Mouse (Mus musculus): ENCODE results near the gene Prp2.
"Not testable (repeated sequence)": the region's sequence is repeated elsewhere in the genome, so short reads cannot be mapped to it uniquely, and the experiment has no call there.

Prp2 gene

DNA sequence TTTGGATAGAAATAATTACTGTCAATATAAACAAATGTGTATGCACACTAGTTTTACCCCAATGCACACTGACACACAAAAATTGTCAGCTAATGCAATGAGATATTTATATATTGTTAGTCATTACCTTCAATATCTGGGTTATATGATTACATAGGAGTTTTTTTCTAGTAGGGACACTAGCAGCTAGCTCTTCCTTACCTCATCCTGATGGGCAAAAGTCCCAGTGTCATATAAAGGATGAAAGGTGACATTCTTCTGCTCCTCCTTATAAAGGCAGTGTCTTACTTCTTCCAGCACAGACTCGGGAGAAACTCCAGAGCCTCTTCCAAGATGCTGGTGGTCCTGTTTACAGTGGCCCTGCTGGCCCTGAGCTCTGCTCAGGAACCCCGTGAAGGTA lies at the start of gene Prp2:
Gene Prp2 (plus strand): TSS at position 301 of the 400 bp plus-strand sequence.
- not testable (repeated sequence) for DNase-seq (ENCODE audit: low read depth, low spot score)

- not testable (repeated sequence) for DNase-seq (ENCODE audit: low read depth, low spot score)
These were observed 26.2 kb upstream of the Prp2 start, which contains the start of gene Prh1 for GRCm38 (mm10) chr6:132569509-132569908. TSS of gene Prh1 (plus strand) at chr6:132569809.

- DNase-seq (ENCODE audit: low read depth, low spot score): peak; percentile 8
These were observed 53.7 kb downstream of the Prp2 start for GRCm38 (mm10) chr6:132649399-132649798.

All from retina, adult 2 months (tissue).